Mouse (Mus musculus) heart, adult 2 months (tissue): Measurements from ENCODE around the gene Nfia.

Experiments used
- EP300 ChIP-seq: fragments of 200-500 bp; IDR thresholded peaks from 2 replicates; pipeline ENCODE4 v1.6.1; 2011; ENCODE audit warnings: low read depth, low read length, control low read depth; ENCODE audit not compliant: insufficient read depth
- POLR2A ChIP-seq: fragments of 200-500 bp; IDR thresholded peaks from 2 replicates; pipeline ENCODE4 v1.6.1; 2011; ENCODE audit warnings: mild to moderate bottlenecking, low read depth, low read length, control low read depth; ENCODE audit not compliant: insufficient read depth

DNA sequence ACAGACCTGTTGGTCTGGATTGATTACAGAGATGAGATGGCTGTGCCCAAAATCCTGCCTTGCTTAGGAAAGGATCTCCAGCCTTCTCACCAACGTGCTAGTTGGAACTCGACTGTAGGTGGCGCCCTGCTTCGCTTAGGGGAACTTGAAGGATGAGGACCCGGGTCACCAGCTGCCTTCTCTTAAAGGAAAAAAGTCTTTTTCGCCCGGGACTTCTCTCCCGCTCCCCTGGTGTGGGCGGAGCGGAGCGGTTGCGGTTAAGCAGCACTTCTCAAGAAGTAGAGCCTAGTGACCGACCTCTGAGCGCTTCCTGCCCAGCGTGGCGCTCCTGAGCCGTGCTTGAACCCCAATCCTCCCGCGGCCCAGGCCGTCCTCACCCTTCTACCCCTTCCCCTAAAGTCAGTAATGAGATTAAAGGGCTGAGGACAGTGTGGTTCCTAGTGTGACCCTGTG lies 21.5 kb upstream of the Nfia start:
- TF ChIP-seq POLR2A = peak; percentile 62; the same call in 1 of the 2 replicates
- peak; percentile 93 for TF ChIP-seq EP300
